Mouse (Mus musculus) liver, embryonic 16.5 days (tissue): ENCODE measurements around the gene Ndufa13. TPM values are rescaled to one million over a fixed set of nuclear protein-coding genes. Genes with fewer than 3 reads are reported as not detected.

Experiments used
- ATAC-seq: fragments of 200-750 bp; cut with Nextera tagmentation; 2 replicates; pipeline ENCODE4 v1.8.0; 2017; ENCODE audit warnings: low read depth, mild to moderate bottlenecking, moderate number of reproducible peaks, moderate library complexity
- H3K27ac ChIP-seq: fragments of 300-500 bp; sonication (generic); 2 replicates; pipeline ENCODE4 v1.5.1; 2014; ENCODE audit warnings: mild to moderate bottlenecking, low read length
- H3K27me3 ChIP-seq: fragments of 300-500 bp; sonication (generic); 2 replicates; pipeline ENCODE4 v1.6.1; 2014; ENCODE audit warnings: low read depth, low read length, mixed read lengths; ENCODE audit not compliant: control insufficient read depth, insufficient read depth
- H3K36me3 ChIP-seq: fragments of 300-500 bp; sonication (generic); 2 replicates; pipeline ENCODE4 v1.6.1; 2014; ENCODE audit warnings: mild to moderate bottlenecking; ENCODE audit not compliant: control insufficient read depth, insufficient read depth
- H3K4me1 ChIP-seq: fragments of 300-500 bp; sonication (generic); 2 replicates; pipeline ENCODE4 v1.6.1; 2014; ENCODE audit warnings: low read depth, low read length, mixed read lengths; ENCODE audit not compliant: control insufficient read depth
- H3K4me2 ChIP-seq: fragments of 300-500 bp; sonication (generic); 2 replicates; pipeline ENCODE4 v1.6.1; 2014; ENCODE audit warnings: low read depth, low read length, mixed read lengths
- H3K4me3 ChIP-seq: fragments of 300-500 bp; sonication (generic); 2 replicates; pipeline ENCODE4 v1.5.1; 2014; ENCODE audit warnings: low read depth, mild to moderate bottlenecking, low read length
- H3K9ac ChIP-seq: fragments of 300-500 bp; sonication (generic); 2 replicates; pipeline ENCODE4 v1.6.1; 2014; ENCODE audit warnings: low read depth, low read length
- H3K9me3 ChIP-seq: fragments of 300-500 bp; sonication (generic); replicated peaks from 2 replicates; pipeline ENCODE4 v1.6.1; 2016; ENCODE audit warnings: low read length; ENCODE audit not compliant: control insufficient read depth
- WGBS: fragments of 180-500 bp; shearing (Covaris S2); extraction: QIAGEN DNeasy Blood & Tissue Kit; methylation state at CpG from one replicate; pipeline ENCODE4 v1.1.7; 2014; ENCODE audit not compliant: insufficient replicate concordance; 5-methylcytosine and 5-hydroxymethylcytosine counted together
- polyA plus RNA-seq: library from polyadenylated mRNA; unstranded; fragments of >200 nt; fragmentation: Nextera tagmentation; extraction: Ambion mirVana; gene quantifications from 2 replicates; pipeline ENCODE4 v1.2.1, GENCODE M21; 2015

Gene Ndufa13
- polyA plus RNA-seq, 1 experiment from 2014 or later, result 104 TPM

DNA sequence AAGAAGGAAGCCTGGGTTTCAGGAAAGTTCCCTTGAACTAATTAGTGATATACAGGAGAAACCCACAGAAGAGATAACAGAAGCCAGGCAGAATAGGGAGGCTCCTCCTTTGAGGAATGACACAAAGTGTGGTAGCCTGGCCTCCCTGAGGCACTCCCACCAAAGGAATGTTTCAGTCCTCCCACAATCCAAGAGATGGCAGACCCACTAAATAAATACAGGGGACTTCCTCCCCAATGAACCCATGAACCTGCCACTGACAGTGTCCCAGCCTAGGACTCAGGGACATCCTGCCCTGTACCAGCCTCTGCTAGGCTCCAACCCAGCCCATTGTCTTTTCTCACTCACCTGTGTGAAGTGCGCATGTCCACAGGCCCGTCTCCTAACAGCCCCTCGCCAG lies 33.1 kb upstream of the Ndufa13 start:
- Histone ChIP-seq H3K4me1 (peaks cover 29% of the 10 kb centered on the region), H3K27ac (no peak overlapping the region), H3K27me3 (no peaks in the 10 kb centered on the region), H3K9ac (no peak overlapping the region), H3K36me3 (peaks cover 3% of the 10 kb centered on the region; the same call in 1 of the 2 replicates), H3K4me2 (no peak overlapping the region), H3K4me3 (no peak overlapping the region), H3K9me3 (no peaks in the 10 kb centered on the region)
- 88% methylated on average over 3 of the region's 3 CpGs for WGBS
- ATAC-seq, result no peak

DNA sequence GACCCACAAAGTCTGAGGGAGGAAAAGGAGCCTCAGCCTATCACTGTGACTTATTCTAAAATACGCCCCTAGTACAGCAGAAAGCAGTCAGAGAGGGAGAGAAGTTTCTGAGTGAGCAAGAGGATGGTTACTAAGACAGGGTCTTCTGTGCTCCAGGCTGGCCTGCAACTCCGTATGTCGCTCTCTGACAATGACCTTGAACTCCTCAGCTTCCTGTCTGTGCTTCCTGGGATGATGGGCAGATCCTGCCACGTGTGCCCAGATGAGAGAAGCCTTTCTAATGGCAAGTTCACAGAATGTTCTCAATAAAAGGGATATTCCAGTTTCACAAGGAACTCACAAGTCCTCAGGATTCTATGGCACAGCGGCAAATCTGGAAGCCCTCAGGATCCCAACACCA lies 32.2 kb upstream of the Ndufa13 start:
- WGBS, result 78% methylated on average over 5 of the region's 5 CpGs
- H3K4me3 ChIP-seq, result no peak overlapping the region
- H3K9me3 ChIP-seq, result no peaks in the 10 kb centered on the region
- no peak overlapping the region for H3K9ac ChIP-seq
- H3K27ac ChIP-seq, result no peak overlapping the region
- no peak overlapping the region for H3K4me2 ChIP-seq
- H3K36me3 ChIP-seq, result peaks cover 3% of the 10 kb centered on the region; the same call in 1 of the 2 replicates
- H3K4me1 ChIP-seq, result peaks cover 21% of the 10 kb centered on the region
- no peaks in the 10 kb centered on the region for H3K27me3 ChIP-seq
- ATAC-seq, result no peak

DNA sequence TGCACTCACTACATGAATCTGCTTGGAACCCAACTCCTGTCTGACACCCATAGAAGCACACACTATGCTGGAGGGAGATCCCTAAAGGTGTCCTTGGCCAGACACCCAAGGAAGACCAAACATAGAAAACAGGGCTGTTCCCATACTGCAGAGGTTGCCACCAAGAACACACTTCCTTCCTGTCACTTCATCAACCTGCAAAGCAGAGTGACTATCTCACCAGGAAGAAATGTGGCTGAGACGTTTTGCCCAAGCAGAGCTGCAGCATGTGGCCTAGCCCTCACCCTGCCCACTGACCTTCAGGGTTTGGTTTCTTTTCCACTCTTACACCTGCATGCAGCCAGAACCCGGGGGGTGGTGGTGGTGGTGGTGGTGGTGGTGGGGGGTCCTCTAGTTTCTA lies 31.5 kb upstream of the Ndufa13 start:
- no peak for ATAC-seq
- H3K9ac ChIP-seq, result no peak overlapping the region
- H3K9me3 ChIP-seq, result no peaks in the 10 kb centered on the region
- WGBS, result 29% methylated on average over 2 of the region's 2 CpGs
- peaks cover 17% of the 10 kb centered on the region for H3K4me1 ChIP-seq
- H3K4me3 ChIP-seq, result no peak overlapping the region
- H3K4me2 ChIP-seq, result no peak overlapping the region
- H3K27ac ChIP-seq, result no peak overlapping the region
- peaks cover 3% of the 10 kb centered on the region; the same call in 1 of the 2 replicates for H3K36me3 ChIP-seq
- H3K27me3 ChIP-seq, result no peaks in the 10 kb centered on the region

DNA sequence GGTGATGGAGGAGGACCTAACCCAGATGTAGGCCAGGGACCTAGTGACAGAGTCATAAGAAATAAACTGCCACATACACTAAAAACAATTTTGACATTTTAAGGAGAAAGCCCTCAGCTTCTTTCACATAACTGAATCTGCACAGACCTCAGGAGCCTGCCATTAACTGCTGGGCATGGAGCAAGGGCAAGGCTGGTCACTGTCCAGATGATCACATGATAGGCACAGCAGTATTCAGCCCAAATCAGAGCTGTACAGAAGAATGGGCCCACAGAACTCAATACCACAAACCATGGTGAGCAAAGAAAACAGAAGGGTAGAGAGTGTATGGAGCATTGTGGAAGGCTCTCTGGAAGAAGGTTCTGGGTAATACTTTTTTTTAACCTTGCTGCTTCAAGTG lies 24.5 kb upstream of the Ndufa13 start:
- ATAC-seq, result no peak
- Histone ChIP-seq H3K9ac (no peak overlapping the region), H3K4me1 (peaks cover 29% of the 10 kb centered on the region), H3K36me3 (no peaks in the 10 kb centered on the region), H3K4me3 (no peak overlapping the region), H3K27ac (no peak overlapping the region), H3K9me3 (no peaks in the 10 kb centered on the region), H3K27me3 (no peaks in the 10 kb centered on the region), H3K4me2 (no peak overlapping the region)

DNA sequence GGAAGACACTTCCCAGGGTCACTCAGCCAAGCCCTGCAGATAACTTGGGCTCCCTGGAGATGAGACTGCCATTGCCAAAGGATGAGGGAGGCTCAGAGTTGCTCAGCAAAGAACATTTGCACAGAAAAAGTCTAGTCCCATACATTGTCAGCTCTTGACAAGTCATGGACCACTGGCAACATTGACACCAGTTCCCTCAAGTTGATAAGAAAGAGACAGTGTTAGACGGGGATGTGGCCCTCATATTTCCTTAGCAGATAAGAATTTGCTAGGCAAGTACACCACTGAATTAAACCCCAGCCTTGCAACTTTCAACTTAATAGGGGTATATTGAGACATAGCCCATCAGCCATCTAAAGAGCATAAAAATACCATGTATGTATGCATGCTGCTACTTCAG lies 21.6 kb upstream of the Ndufa13 start:
- Histone ChIP-seq H3K27me3 (no peaks in the 10 kb centered on the region), H3K9me3 (no peaks in the 10 kb centered on the region), H3K36me3 (no peaks in the 10 kb centered on the region), H3K9ac (no peak overlapping the region), H3K27ac (peak overlapping the region; percentile 8), H3K4me1 (peaks cover 58% of the 10 kb centered on the region), H3K4me3 (no peak overlapping the region), H3K4me2 (peak overlapping the region; percentile 4; the same call in 1 of the 2 replicates)
- ATAC-seq, result 0 out of 2 replicates have a peak, but pooled peaks have one; percentile 26
- 15% methylated on average over 1 of the region's 1 CpGs for WGBS

DNA sequence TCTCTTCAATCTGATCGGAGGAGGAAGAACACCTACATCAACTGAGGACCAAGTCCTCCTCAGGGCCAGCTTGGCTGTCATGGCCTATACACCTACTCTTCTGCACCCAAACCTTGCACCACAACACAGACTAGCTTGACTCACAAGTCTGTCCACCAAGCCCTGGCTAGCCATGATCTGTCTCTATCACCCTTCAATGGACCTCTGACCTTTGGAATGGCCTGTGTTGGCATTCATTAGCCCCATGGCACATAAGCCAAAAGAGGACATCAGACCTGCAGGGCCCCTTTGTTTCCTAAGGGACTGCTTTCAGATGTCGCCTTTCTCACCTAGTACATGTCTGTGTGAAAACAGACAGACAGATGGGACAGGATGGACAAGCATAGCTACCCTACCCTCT lies 18.8 kb upstream of the Ndufa13 start:
- no peak for ATAC-seq

DNA sequence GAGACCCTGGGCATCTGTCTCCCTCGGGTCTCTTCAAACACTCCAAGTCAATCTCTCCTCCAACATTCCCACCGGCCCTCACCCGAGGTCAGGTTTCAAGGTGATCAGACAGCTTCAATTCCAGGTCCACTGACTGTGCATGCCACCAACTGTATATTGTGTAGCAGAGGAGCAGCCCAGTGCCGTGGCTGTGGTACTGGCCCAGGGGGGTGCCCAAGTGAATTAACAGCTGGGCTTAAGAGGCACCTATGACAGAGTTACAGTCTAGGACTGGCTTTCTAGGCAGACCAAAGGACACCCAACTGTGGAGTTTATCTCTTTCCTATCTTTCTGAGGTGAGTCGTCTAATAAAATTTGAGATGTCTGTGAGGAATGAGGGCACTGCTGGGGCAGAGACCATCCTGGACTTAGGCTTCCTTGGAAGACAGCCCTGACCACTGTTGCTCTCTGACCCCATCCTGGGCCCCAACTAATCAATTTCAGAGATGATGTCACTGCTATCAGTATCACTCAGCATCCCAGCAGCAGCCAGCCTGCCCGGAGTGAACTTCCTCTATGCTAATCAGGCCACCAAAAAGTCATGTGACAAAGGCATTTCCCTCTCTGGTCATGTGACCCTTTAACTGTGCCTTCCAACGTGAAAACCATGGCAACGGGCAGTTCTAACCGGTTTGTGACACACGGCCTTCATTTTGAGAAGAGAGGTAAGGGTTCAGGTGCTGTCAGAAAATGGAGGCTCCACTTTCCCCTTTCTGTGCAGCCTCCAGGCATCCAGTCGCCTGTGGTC lies 17.7 kb upstream of the Ndufa13 start:
- no peaks in the 10 kb centered on the region for H3K9me3 ChIP-seq
- no peaks in the 10 kb centered on the region for H3K27me3 ChIP-seq
- H3K36me3 ChIP-seq, result peaks cover 14% of the 10 kb centered on the region
- 26% methylated on average over 11 of the region's 11 CpGs for WGBS
- H3K9ac ChIP-seq, result peak overlapping the region; percentile 37
- ATAC-seq, result peak; percentile 80
- peak overlapping the region; percentile 78 for H3K27ac ChIP-seq
- H3K4me1 ChIP-seq, result peaks cover 63% of the 10 kb centered on the region
- H3K4me3 ChIP-seq, result peak overlapping the region; percentile 21
- peak overlapping the region; percentile 49 for H3K4me2 ChIP-seq

More for the DNA sequence above, 18.8 kb upstream of the Ndufa13 start:
- Histone ChIP-seq H3K27ac (peak overlapping the region; percentile 78; the same call in 1 of the 2 replicates), H3K9me3 (no peaks in the 10 kb centered on the region), H3K27me3 (no peaks in the 10 kb centered on the region), H3K36me3 (peaks cover 9% of the 10 kb centered on the region), H3K4me1 (peaks cover 64% of the 10 kb centered on the region), H3K4me2 (peak overlapping the region; percentile 49; the same call in 1 of the 2 replicates), H3K9ac (no peak overlapping the region; the same call in 1 of the 2 replicates), H3K4me3 (no peak overlapping the region)
- WGBS, result 82% methylated on average over 2 of the region's 2 CpGs

DNA sequence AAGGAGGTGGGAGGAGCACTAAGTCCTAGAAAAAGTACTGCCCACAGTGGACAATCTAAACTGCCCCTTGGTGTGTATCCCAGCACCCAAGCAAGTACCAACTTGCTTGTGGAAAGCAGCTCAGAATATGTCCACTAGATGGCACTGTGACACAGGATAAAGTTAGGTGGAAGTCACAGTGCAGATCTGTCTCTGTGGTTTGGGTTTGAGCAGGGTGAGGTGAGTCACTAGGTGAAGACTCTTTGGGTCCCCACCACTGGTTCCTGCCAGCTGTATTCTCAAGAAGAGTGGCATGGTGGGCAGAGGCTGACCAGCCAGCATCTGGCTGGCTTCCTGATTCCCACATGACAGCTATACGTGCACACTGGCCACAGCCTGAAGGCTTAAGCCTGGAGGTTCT lies 16.7 kb upstream of the Ndufa13 start:
- WGBS, result 50% methylated on average over 1 of the region's 1 CpGs
- no peak overlapping the region for H3K4me3 ChIP-seq
- H3K9me3 ChIP-seq, result no peaks in the 10 kb centered on the region
- peak; percentile 28; the same call in 1 of the 2 replicates for ATAC-seq
- H3K27me3 ChIP-seq, result no peaks in the 10 kb centered on the region
- H3K4me2 ChIP-seq, result no peak overlapping the region
- H3K4me1 ChIP-seq, result peaks cover 53% of the 10 kb centered on the region
- H3K27ac ChIP-seq, result no peak overlapping the region
- H3K36me3 ChIP-seq, result peaks cover 23% of the 10 kb centered on the region
- H3K9ac ChIP-seq, result no peak overlapping the region

DNA sequence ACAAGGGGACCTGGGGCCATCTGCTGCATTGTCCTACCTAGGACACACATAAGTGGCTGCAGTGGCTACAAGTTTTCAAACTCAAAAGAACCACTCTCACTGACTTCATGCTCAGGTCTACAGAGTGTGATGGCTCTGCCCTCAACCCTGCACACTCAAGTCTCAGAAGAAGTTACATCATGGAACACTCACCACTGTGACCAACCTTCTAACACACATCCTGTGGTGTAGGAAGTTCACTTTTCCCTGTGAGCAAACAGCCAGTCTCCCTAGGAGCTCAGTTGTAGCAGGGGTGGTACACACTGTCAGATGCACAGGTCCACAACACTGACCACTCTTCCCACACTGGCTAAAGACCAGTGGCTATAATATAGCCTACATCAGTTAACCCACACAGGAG lies 16.1 kb upstream of the Ndufa13 start:
- H3K4me3 ChIP-seq, result no peak overlapping the region
- no peaks in the 10 kb centered on the region for H3K27me3 ChIP-seq
- H3K9ac ChIP-seq, result no peak overlapping the region
- peaks cover 28% of the 10 kb centered on the region for H3K36me3 ChIP-seq
- H3K4me1 ChIP-seq, result peaks cover 48% of the 10 kb centered on the region
- no peak for ATAC-seq
- H3K4me2 ChIP-seq, result no peak overlapping the region
- H3K9me3 ChIP-seq, result no peaks in the 10 kb centered on the region
- no peak overlapping the region for H3K27ac ChIP-seq
